Mouse (Mus musculus) left cerebral cortex, adult 8-10 months (tissue): Measurements from ENCODE around the gene 9530077C05Rik. TPM values are rescaled to one million over a fixed set of nuclear protein-coding genes. Genes with fewer than 3 reads are reported as not detected.

ENCODE experiments used
- DNase-seq, 2 experiments: peaks; one replicate each; pipeline ENCODE4 v3.0.0; 2022; ENCODE audit warnings: low spot score in 2 of 2
- total RNA-seq, 4 experiments: library from RNA; stranded (reverse); gene quantifications; 2 replicates each; pipeline ENCODE4 v1.2.4; 2022

Gene 9530077C05Rik
- total RNA-seq, 4 experiments from 2014 or later: 5.5 to 7.3 (median 6.5) TPM

DNA sequence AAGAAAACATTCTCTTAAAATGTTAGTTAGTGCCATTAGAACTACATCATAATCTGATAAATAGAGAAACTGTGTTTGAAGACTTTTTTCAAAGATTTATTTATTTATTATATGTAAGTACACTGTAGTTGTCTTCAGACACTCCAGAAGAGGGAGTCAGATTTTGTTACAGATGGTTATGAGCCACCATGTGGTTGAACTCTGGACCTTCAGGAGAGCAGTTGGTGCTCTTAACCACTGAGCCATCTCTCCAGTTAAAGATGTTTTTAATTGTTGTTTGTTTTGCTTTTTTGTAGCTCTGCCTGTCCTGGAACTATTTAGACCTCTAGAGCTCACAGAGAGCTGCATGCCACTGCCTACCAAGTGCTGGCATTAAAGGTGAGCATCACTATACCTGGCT lies 43.7 kb downstream of the 9530077C05Rik start:
- no peak for DNase-seq

DNA sequence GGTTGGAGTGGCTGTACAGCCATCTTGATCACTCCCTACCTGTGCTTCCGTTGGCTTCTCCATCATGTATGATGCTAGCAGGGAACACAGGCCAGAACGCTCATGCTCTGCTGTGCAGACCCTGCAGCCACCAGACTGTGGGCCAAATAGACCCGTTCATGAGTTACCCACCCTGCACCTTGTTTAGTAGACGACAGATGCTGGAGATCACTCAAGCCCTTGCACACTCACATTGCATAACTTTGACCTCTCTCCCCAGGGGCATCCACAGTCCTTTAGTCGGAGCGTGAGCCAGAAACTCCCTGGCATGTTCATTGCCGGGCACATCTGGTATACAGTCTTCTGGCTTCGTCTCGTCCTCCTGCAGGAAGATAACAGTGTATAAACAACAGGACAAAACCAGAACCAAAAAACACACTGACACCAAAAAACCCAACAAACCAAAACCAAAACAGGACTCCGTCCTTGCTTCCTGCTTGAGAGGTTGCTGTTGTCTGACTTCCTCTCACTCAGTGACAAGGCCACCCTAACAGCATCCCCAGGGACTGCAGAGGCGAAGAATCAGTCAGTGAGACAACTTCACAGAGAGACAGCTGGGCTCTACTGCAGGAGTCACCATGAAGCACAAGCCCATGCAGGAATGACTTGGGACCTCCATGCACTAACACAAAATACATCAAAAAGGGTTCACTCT lies 46.0 kb downstream of the 9530077C05Rik start:
- DNase-seq: no peak

DNA sequence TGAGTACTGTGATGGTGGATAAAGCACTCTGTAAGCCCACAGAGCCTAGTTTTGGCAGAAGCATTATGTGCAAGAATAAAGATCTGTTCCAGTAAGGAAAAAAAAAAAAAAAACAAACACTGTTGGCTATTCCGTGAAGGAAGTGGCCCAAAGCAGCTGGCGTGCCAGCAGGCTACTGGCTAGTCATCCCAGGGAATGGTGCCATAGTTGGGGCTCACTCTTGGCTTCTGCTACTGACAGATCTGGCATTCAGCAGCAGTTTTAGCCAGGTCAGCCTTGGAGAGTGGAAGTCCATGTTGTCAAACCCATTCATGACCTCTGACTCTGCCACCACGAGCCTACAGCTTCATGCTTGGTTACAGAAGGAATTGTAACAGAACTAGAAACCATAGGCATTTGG lies 50.6 kb downstream of the 9530077C05Rik start:
- peak in 1 of 2 experiments; percentile 56 for DNase-seq

DNA sequence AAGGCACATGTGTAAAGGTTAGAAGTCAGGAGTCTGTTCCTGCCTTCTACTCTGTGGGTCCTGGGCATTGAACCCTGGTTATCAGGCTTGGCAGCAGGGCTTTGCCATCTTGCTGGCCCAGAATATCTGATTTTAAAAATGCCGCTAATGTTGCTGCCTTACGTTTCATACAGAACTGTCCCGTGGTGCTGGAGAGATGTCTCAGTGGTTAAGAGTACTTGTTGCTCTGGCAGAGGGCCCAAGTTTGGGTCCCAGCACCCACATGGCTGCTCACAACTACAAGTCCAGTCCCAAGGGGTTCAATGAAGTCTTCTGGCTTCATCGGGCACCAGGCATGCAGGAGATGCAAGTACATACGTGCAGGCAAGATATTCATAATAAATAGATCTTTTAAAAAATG lies 54.9 kb downstream of the 9530077C05Rik start:
- DNase-seq: no peak

DNA sequence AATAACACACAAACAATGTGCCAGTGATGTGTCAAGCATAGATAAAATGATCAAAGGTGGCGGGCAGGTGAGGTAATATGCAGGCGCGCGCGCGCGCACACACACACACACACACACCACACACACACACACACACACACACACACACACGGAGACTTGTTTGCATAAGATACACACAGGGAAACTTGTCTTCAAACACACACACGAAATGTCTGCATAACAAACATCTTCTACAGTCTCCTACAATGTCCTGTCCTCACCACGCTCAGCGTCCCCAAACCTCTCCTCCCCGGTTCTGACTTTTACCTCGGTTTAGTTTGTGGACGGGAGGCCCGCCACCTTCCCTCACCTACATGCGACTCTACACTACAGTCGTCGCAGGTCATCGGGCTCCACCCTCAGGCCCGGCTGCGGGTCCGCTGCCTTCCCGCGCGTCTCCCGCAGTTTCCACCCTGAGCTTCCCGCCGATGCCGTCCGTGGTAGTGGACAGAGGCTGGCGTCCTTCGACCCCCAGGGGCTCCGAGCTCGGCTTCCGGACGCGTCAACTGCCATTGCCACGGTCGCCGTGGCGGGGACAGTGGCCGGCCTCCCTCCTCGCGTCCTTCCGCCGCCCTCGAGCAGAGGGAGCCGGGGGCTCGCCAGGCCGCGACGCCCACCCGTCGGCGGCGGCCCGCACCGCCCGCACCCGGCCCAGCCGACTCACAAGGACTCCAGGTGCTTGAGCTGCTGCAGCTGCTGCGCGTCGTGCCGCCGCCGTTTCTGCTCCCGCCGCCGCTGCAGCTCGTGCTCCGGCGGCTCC lies 56.3 kb downstream of the 9530077C05Rik start:
- DNase-seq: no peak

DNA sequence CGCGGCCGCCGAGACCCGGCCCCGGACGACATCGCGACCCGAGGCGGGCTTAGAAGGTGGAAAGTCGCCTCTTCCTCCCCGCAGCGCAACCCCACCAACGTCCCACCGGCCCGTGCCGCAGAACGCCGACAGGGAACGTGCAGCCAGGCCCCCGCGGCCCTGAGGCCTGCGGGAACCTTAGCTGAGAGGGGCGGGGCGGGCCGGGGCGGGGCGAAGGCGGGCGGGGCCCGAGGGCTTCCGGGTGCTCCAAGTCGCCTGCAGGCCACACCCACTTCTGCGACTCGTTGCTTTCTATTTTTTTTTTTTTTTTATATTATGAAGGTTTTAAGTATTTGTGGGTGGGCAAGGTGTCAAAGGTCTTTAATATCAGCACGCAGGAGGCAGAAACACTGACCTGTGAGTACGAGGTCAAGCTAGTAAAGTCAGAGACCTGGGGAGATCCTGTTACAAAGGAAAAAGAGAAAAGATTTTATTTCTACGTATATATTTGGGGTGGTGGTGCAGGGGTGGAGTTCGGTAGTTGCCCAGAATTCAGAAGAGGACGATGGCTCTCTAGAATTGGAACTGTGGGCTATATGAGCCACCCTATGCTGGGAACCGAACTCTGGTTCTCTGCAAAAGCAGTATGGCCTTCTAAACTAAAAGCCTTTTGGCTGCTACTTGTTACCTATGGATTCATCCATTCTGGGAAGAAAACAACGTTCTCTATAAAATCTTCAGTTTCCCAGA lies 57.0 kb downstream of the 9530077C05Rik start:
- no peak for DNase-seq

DNA sequence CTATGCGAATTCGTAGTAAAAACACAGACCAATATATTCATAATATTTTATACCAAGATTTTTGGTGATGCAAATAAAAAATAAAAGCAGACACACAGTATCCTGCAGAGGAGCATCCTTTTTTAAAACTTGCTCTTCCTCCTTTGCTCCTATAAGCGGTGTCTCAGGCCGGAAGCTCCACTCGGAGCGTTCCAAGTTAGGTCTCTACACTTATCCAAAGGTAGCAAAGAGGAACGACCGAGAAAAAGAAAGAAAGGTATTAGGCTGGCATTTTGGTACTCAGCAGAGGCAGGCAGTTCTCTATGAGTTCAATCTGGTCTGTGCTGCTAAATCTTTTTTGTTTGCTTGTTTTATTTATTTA lies 57.6 kb downstream of the 9530077C05Rik start:
- DNase-seq: no peak

DNA sequence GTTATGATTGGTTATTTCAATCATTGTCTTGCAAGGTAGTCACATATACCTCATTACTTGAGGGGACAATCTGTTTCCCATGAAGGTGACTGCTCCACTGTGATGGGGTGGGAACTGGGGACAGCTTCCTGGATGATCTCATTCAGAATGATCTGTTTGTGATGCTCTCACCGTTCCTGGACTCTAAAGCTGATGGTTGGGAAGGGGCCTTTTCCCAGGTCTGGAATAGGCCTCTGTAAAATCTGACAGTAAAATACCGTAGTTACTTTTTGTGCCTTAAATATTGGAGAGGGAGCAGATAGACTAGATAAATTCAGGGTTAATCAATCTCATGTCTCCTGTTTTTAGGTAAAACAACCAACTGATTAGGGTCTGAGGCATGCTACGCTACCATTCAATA lies 58.3 kb downstream of the 9530077C05Rik start, which contains the start of gene Rp9:
TSS of gene Rp9 (minus strand) at position 101 of the 400 bp plus-strand sequence.
- no peak for DNase-seq

DNA sequence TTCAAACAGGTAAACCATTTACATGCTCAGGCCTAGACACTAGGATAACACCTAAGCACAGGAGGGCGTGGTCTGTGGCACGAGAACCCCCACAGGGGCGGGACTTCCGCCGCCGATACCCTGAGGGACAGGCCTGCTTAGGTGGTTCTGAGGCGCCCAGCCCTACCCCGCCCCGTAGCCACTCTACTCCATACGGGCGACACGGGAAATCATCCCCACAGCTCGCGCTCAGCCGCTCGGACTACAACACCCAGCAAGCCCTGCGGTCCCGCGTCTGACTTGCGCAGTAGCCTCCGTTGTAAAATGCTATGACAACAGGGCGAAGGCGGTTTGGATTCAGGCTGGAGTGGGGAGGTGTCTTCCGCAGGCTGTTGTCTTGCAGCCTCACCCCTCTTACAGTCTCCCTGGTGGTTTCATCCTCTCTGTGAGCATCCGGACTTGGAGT lies 64.1 kb downstream of the 9530077C05Rik start, which contains the start of gene Bbs9:
TSS of gene Bbs9 (plus strand) at position 292 of the 445 bp plus-strand sequence.
- peak; percentile 87 to 98 for DNase-seq

DNA sequence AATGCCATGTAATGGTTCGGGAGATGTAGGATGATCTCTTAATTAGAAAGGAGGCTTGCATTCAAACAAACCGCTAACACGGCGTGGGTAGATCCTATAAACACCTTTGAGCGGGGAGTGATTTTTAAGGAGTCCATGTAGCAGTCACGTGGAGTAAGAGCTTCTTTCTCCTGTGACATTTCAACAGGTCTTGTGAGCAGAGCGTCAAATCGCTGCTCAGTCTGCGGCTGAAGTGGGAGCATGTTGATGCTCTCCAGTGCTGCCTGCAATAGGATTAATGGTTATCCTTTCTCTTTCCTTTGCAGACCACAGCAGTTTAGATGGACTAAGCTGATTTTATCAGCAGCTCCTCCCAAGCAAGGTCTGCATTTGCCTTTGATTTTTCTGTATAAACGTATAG lies 65.0 kb downstream of the 9530077C05Rik start:
- DNase-seq: no peak

DNA sequence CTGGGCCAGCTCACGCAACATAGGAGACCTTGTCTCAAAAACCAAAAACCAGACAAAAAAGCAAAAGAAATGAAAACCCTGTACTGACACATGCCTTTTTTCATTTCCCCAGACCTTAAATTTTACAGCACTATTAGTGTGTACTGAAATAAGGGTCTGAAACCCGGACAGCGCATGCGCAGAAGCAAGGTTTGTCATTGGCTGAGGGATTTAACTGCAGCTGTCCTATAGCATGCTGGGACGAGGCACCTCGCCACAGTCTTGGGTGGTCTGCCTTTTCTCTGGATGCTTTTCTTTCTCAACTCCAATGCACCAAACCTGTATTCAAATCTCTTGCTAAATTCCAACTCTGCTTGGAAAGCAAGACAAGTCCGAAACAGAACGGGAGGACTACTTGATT lies 67.6 kb downstream of the 9530077C05Rik start:
- DNase-seq: no peak

DNA sequence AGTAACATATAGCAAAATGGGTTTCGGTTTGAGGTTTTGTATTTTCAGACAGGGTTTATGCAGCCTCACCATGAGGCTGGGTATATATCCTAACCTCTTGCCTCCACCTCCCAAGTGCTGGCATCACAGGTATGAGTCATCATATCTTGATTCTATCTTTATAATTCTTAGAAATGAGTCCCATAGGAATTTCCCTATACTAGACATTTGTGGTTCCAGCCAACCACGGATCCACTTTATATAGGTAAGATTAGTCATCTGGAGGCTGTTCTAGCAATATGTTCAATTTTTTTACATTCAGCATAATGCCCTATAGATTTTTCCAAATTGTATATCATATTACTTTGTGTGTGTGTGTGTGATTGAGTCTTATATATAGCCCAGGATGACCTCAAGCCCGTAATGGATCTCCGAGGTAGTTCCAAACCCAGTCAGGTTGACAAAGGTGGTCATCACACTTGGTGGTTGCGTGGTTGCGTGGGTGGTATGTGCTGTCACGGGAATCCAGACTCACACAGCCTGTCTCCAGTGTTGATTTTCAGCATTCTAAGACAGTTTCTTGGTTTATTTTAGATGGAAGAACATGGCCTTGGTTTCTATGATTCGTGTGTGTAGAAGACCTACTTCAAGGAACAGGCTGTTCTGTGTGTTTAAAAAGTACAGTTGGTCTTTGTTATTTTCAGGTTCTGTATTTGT lies 72.7 kb downstream of the 9530077C05Rik start:
- DNase-seq: no peak

DNA sequence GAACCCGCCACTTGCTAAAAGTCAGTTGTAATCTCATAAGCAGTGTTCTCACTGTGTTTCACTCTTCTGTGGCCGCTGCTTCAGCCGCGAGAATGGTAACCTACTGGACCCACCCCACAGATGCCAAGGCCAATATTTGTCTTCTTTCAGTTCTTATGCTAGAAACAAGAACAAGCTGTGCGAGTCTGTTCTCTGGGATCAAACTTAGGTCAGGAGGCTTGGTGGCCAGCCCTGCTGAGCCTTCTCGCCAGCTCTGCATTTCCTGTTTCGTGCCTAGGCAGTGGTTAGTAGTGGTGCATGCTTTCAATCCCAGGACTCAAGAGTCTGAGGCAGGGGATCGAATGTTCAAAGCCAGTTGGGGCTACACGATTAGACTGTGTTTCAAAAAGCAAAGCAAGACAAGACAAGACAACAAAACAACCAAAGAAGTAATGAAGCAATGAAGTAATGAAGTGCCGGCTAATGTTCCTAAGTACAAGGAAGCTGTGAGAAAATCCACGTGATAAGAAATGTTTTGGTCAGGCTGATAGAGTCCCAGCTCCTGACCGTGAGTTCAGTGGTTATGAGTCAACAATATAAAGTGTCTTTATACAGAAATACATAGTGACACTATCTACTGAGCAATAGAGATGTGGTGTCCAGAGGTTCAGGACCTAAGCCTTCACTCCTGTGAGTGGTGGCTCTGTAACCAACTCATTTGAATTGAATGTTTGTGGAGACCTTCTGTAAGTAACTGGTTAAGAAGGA lies 73.4 kb downstream of the 9530077C05Rik start:
- DNase-seq: no peak

DNA sequence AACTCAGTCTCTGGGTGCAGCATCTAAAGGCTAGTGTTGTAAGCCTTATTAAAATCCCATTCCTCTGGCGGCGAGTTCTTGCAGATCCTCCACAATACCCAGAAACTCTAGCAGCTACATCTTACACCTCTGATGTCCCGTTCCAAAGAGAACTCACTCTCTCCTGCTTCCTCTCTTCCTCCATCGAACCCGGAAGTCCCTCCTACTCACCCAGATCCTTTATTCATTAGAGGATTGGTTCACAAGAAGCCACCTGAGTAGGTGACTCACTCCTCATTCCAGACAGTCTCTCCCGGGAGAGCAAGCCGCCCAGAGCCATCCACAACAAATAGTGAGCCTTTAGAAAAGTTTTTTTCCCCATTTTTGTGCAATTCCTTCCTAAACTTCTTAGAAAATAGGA lies 74.9 kb downstream of the 9530077C05Rik start:
- DNase-seq: no peak

DNA sequence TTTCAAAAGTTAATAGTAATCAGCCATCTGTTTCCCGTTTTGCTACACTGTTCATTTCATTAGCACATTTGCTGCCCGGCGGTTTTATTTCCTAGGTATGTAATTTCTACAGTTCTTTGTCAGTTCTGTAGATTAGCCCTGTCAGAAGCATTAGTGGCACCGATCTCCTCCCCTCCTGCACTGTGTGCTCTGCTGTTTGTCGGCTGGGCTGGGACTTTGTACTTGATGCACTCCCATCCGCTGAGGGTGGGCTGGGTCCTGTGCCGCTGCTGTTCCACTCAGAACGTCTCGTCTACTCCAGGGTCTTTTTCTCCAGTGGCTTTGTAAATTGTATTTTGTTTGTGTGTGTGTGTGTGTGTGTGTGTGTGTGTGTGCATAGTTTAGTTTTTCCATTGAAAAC lies 77.7 kb downstream of the 9530077C05Rik start:
- no peak for DNase-seq

Other genes with a start within 250 kb of the 9530077C05Rik start
- under 1 TPM in 1 of 4 experiments, not detected in 3; 0.35 TPM for gene Zfp872, start 223.4 kb upstream of the 9530077C05Rik start, total RNA-seq
- gene Zfp809, start 185.8 kb upstream of the 9530077C05Rik start, total RNA-seq: 10 to 100 TPM; 17.9 to 26.0 (median 22.0) TPM
- 1 to 10 TPM; 4.3 to 5.7 (median 4.5) TPM for gene Zfp599, start 151.6 kb upstream of the 9530077C05Rik start, total RNA-seq
- gene Zfp810, start 103.9 kb upstream of the 9530077C05Rik start, total RNA-seq: 10 to 100 TPM; 15.5 to 21.8 (median 18.2) TPM
- gene Anln, start 22.3 kb upstream of the 9530077C05Rik start, total RNA-seq: 10 to 100 TPM; 23.0 to 32.2 (median 24.3) TPM
- not detected for gene Gm17545, start 42.8 kb downstream of the 9530077C05Rik start, total RNA-seq
- 10 to 100 TPM; 39.4 to 48.3 (median 46.1) TPM for gene Rp9, start 58.2 kb downstream of the 9530077C05Rik start, total RNA-seq
- gene Bbs9, start 64.2 kb downstream of the 9530077C05Rik start, total RNA-seq: 10 to 100 TPM; 48.2 to 51.0 (median 50.1) TPM